ENCODE assay signal across 22 mouse cellular contexts in the genomic region with DNA sequence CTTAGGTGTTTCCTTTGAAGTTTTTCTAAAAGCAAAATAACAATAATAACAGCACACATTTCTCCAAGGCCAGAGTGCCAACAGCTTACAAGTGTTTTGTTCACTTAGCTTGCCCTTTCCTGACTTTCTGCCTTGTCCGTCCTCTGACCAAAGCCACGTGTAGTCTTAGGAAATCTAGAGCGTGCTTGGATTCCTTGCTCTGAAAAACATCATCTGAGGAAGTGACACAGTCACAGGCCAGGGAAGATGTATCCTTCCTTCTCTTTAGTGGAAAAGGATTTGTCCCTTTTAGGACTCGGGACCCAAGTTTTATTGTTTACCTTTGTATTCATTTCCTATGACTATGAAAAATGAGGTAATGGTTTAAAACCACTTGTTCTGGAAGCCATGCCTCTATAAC.
A peak's percentile ranks its signal among the peaks of the same experiment; 100 is the strongest.
DNase-seq lines count a peak whose midpoint lies in the region; ATAC-seq and TF ChIP-seq lines count a peak whose summit lies in the region.
"Had no signal": no experiment of that assay in that cellular context is flagged by ENCODE, and none has a peak within 500 bp of the region (broad histone marks: within the 10 kb centered on the region; RNA-seq: fewer than 3 reads in every experiment).

No protein-coding gene starts in this region.

- H3K27ac ChIP-seq in heart, adult 2 months: peak overlapping the region; percentile 62
- peak overlapping the region; percentile 62 for H3K27ac ChIP-seq in intestine, embryonic 14.5 days (ENCODE audit: low read depth)
- H3K27ac ChIP-seq in intestine, embryonic 15.5 days: no peak overlapping the region
- peak overlapping the region; percentile 74 for H3K27ac ChIP-seq in lung, embryonic 16.5 days (ENCODE audit: low read length)
- H3K27ac ChIP-seq in stomach, embryonic 15.5 days: 0 out of 2 replicates have a peak overlapping the region, but pooled peaks have one; percentile 71
- H3K27ac ChIP-seq: forebrain, embryonic 13.5 days; hindbrain, postnatal 0 days; limb, embryonic 12.5 days; liver, embryonic 12.5 days; macrophage; midbrain, embryonic 10.5 days had no signal

- ATAC-seq in intestine, embryonic 14.5 days (replicated peaks; ENCODE audit: low FRiP score, low TSS enrichment, low read depth): no peak
- ATAC-seq in intestine, embryonic 15.5 days: no peak
- ATAC-seq in lung, embryonic 16.5 days (ENCODE audit: low read depth): no peak
- ATAC-seq in stomach, embryonic 15.5 days (ENCODE audit: insufficient read depth, low FRiP score, low read depth): no peak
- ATAC-seq: activated CD4-positive, CD25-positive, alpha-beta regulatory T cell, adult 4 months; CD4-positive, CD25-positive, alpha-beta regulatory T cell, adult 4 months; forebrain, embryonic 13.5 days; hindbrain, postnatal 0 days; liver, embryonic 12.5 days had no signal

- H3K9me3 ChIP-seq in intestine, embryonic 14.5 days (ENCODE audit: control insufficient read depth, low read length): no peaks in the 10 kb centered on the region
- no peaks in the 10 kb centered on the region for H3K9me3 ChIP-seq in intestine, embryonic 15.5 days
- H3K9me3 ChIP-seq in lung, embryonic 16.5 days (ENCODE audit: control insufficient read depth, low read length): no peaks in the 10 kb centered on the region
- H3K9me3 ChIP-seq in stomach, embryonic 15.5 days: no peaks in the 10 kb centered on the region
- H3K9me3 ChIP-seq: forebrain, embryonic 13.5 days; G1E; limb, embryonic 12.5 days; liver, embryonic 12.5 days; midbrain, embryonic 10.5 days had no signal

- TF ChIP-seq POLR2A in heart, adult 2 months (IDR thresholded peaks at IDR 0.05; ENCODE audit: insufficient read depth, low read depth, low read length): no peak

- H3K4me1 ChIP-seq in heart, adult 2 months (ENCODE audit: control insufficient read depth, insufficient read depth, low read length): peaks cover 10% of the 10 kb centered on the region
- peaks cover 8% of the 10 kb centered on the region for H3K4me1 ChIP-seq in intestine, embryonic 14.5 days (replicated peaks; ENCODE audit: control insufficient read depth, insufficient read depth, low read length)
- no peaks in the 10 kb centered on the region for H3K4me1 ChIP-seq in intestine, embryonic 15.5 days (replicated peaks)
- H3K4me1 ChIP-seq in lung, embryonic 16.5 days (replicated peaks; ENCODE audit: control insufficient read depth, insufficient read depth, low read length): no peaks in the 10 kb centered on the region
- H3K4me1 ChIP-seq in stomach, embryonic 15.5 days: no peaks in the 10 kb centered on the region
- H3K4me1 ChIP-seq: forebrain, embryonic 13.5 days; liver, embryonic 12.5 days had no signal

- H3K27me3 ChIP-seq in heart, adult 2 months (ENCODE audit: control insufficient read depth, insufficient read depth, low read length): no peaks in the 10 kb centered on the region
- no peaks in the 10 kb centered on the region for H3K27me3 ChIP-seq in intestine, embryonic 14.5 days (replicated peaks; ENCODE audit: control insufficient read depth, insufficient read depth, low read length)
- H3K27me3 ChIP-seq in intestine, embryonic 15.5 days (replicated peaks): no peaks in the 10 kb centered on the region
- H3K27me3 ChIP-seq in lung, embryonic 16.5 days (ENCODE audit: control insufficient read depth, insufficient read depth, low read depth, low read length): no peaks in the 10 kb centered on the region
- no peaks in the 10 kb centered on the region for H3K27me3 ChIP-seq in stomach, embryonic 15.5 days (replicated peaks)
- H3K27me3 ChIP-seq: forebrain, embryonic 13.5 days; limb, embryonic 12.5 days; liver, embryonic 12.5 days had no signal

- no peak for DNase-seq in heart, adult 2 months
- DNase-seq in heart, adult 8-10 months (ENCODE audit: low spot score): no peak
- no peak for DNase-seq in intestine, embryonic 14.5 days (ENCODE audit: low spot score)
- no peak for DNase-seq in lung, postnatal 10 days
- DNase-seq: adrenal gland, postnatal 10 days; cerebellum, adult 9-11 months; gastrocnemius, postnatal 10 days; kidney, postnatal 10 days; retina, postnatal 1 day; thymus, postnatal 14 days had no signal

- no peak for TF ChIP-seq CTCF in heart, adult 2 months (IDR thresholded peaks at IDR 0.05)

- no peak overlapping the region for H3K9ac ChIP-seq in heart, adult 2 months (ENCODE audit: low read depth, low read length)
- H3K9ac ChIP-seq in intestine, embryonic 14.5 days (ENCODE audit: low read length): no peak overlapping the region
- no peak overlapping the region for H3K9ac ChIP-seq in intestine, embryonic 15.5 days
- no peak overlapping the region for H3K9ac ChIP-seq in lung, embryonic 16.5 days (ENCODE audit: low read length)
- H3K9ac ChIP-seq in stomach, embryonic 15.5 days: no peak overlapping the region
- H3K9ac ChIP-seq: forebrain, embryonic 13.5 days; limb, embryonic 12.5 days; liver, embryonic 12.5 days had no signal

- no peak overlapping the region for H3K4me2 ChIP-seq in intestine, embryonic 14.5 days (ENCODE audit: low read length)
- H3K4me2 ChIP-seq in intestine, embryonic 15.5 days (replicated peaks): no peak overlapping the region
- no peak overlapping the region for H3K4me2 ChIP-seq in lung, embryonic 16.5 days (ENCODE audit: low read depth, low read length)
- no peak overlapping the region for H3K4me2 ChIP-seq in stomach, embryonic 15.5 days
- H3K4me2 ChIP-seq: forebrain, embryonic 13.5 days; limb, embryonic 12.5 days; liver, embryonic 12.5 days had no signal

- peaks cover 2% of the 10 kb centered on the region; the same call in 1 of the 2 replicates for H3K36me3 ChIP-seq in heart, adult 2 months (ENCODE audit: control insufficient read depth, insufficient read depth, low read length)
- no peaks in the 10 kb centered on the region for H3K36me3 ChIP-seq in intestine, embryonic 14.5 days (ENCODE audit: control insufficient read depth, insufficient read depth, low read length)
- no peaks in the 10 kb centered on the region for H3K36me3 ChIP-seq in intestine, embryonic 15.5 days
- H3K36me3 ChIP-seq in lung, embryonic 16.5 days (ENCODE audit: control insufficient read depth, insufficient read depth, low read length): no peaks in the 10 kb centered on the region
- H3K36me3 ChIP-seq in stomach, embryonic 15.5 days: no peaks in the 10 kb centered on the region
- H3K36me3 ChIP-seq: G1E; limb, embryonic 12.5 days; liver, embryonic 12.5 days; midbrain, embryonic 10.5 days had no signal

- intact Hi-C loops in heart, adult 2 months (cut with DNase I): no loop called here

- H3K79me2 ChIP-seq in heart, adult 2 months (replicated peaks; ENCODE audit: control insufficient read depth, insufficient read depth, low read length): no peaks in the 10 kb centered on the region

- H3K4me3 ChIP-seq in heart, adult 2 months: no peak overlapping the region
- H3K4me3 ChIP-seq in intestine, embryonic 14.5 days (ENCODE audit: low read depth, low read length): no peak overlapping the region
- no peak overlapping the region for H3K4me3 ChIP-seq in intestine, embryonic 15.5 days (replicated peaks)
- H3K4me3 ChIP-seq in lung, embryonic 16.5 days (ENCODE audit: low read length): no peak overlapping the region
- no peak overlapping the region for H3K4me3 ChIP-seq in stomach, embryonic 15.5 days (replicated peaks)
- H3K4me3 ChIP-seq: forebrain, embryonic 13.5 days; limb, embryonic 12.5 days; liver, embryonic 12.5 days; midbrain, embryonic 10.5 days had no signal

- 59% methylated on average over 4 of the region's 4 CpGs for WGBS in heart, adult 2 months
- WGBS in intestine, embryonic 14.5 days: 55% methylated on average over 4 of the region's 4 CpGs
- 55% methylated on average over 4 of the region's 4 CpGs for WGBS in intestine, embryonic 15.5 days
- WGBS in lung, embryonic 16.5 days: 31% methylated on average over 4 of the region's 4 CpGs
- 51% methylated on average over 4 of the region's 4 CpGs for WGBS in stomach, embryonic 15.5 days

- no peak for TF ChIP-seq EP300 in heart, adult 2 months (IDR thresholded peaks at IDR 0.05; ENCODE audit: insufficient read depth, low read depth, low read length)
